Mouse (Mus musculus) C2C12 (cell line): ENCODE measurements around the gene Nfam1. TPM values are rescaled to one million over a fixed set of nuclear protein-coding genes. Genes with fewer than 3 reads are reported as not detected.
A peak's percentile ranks its signal among the peaks of the same experiment; 100 is the strongest.
"Not testable (repeated sequence)": the region's sequence is repeated elsewhere in the genome, so short reads cannot be mapped to it uniquely, and the experiment has no call there.

Source experiments
- H3K27me3 ChIP-seq: one replicate; pipeline ENCODE4 v1.6.1; 2011; ENCODE audit not compliant: control insufficient read depth, insufficient read depth, insufficient read length
- H3K36me3 ChIP-seq: one replicate; pipeline ENCODE4 v1.6.1; 2011; ENCODE audit not compliant: control insufficient read depth, insufficient read depth
- H3K4me3 ChIP-seq: one replicate; pipeline ENCODE4 v1.5.1; 2011; ENCODE audit warnings: mild to moderate bottlenecking, control low read depth; ENCODE audit not compliant: poor library complexity, insufficient read depth, severe bottlenecking
- H3K79me2 ChIP-seq: one replicate; pipeline ENCODE4 v1.6.1; 2011; ENCODE audit not compliant: control insufficient read depth, insufficient read depth
- H3K79me3 ChIP-seq: one replicate; pipeline ENCODE4 v1.6.1; 2011; ENCODE audit warnings: low read depth, control low read depth
- H3ac ChIP-seq: one replicate; pipeline ENCODE3; 2011; ENCODE audit warnings: low read depth; ENCODE audit not compliant: control insufficient read depth, insufficient read length
- CEBPB ChIP-seq: IDR thresholded peaks from one replicate; pipeline ENCODE4 v1.6.1; 2011; ENCODE audit warnings: low read depth, mild to moderate bottlenecking, control low read depth, moderate library complexity
- CTCF ChIP-seq: IDR thresholded peaks from one replicate; pipeline ENCODE4 v1.5.1; 2011; ENCODE audit not compliant: control insufficient read depth, insufficient read depth, insufficient read length
- FOSL1 ChIP-seq: IDR thresholded peaks from one replicate; pipeline ENCODE4 v1.8.0; 2011; ENCODE audit warnings: mild to moderate bottlenecking, low read length; ENCODE audit not compliant: poor library complexity, insufficient read depth, severe bottlenecking
- MAX ChIP-seq: IDR thresholded peaks from one replicate; pipeline ENCODE4 v1.6.1; 2011; ENCODE audit warnings: mild to moderate bottlenecking, control low read depth
- MYOD1 ChIP-seq: IDR thresholded peaks from one replicate; pipeline ENCODE4 v1.6.1; 2011; ENCODE audit warnings: low read depth; ENCODE audit not compliant: control insufficient read depth, insufficient read length
- MYOG ChIP-seq: IDR thresholded peaks from one replicate; pipeline ENCODE4 v1.6.1; 2011; ENCODE audit not compliant: control insufficient read depth, insufficient read length; ENCODE audit errors: extremely low read depth
- USF1 ChIP-seq: IDR thresholded peaks from one replicate; pipeline ENCODE4 v1.6.1; 2011; ENCODE audit warnings: low read depth, mild to moderate bottlenecking, control low read depth, moderate library complexity
- polyA plus RNA-seq: library from polyadenylated mRNA; unstranded; fragments of >200 nt; fragmentation: generic; extraction: Trizol; gene quantifications from one replicate; pipeline ENCODE4 v1.2.1, GENCODE M21; 2012; ENCODE audit warnings: missing spikeins

Gene Nfam1
- polyA plus RNA-seq, 1 experiment = 0.01 TPM

GRCm38 (mm10) chr15:83068270-83068669 lies 35.2 kb upstream of the Nfam1 start:
- Histone ChIP-seq H3K36me3 (no peaks in the 10 kb centered on the region), H3ac (no peak overlapping the region), H3K79me3 (no peaks in the 10 kb centered on the region), H3K27me3 (no peaks in the 10 kb centered on the region), H3K4me3 (no peak overlapping the region), H3K79me2 (no peaks in the 10 kb centered on the region)
- TF ChIP-seq MAX = no peak
- TF ChIP-seq USF1 = no peak
- no peak for TF ChIP-seq FOSL1
- TF ChIP-seq MYOG = no peak
- no peak for TF ChIP-seq CEBPB
- no peak for TF ChIP-seq MYOD1
- no peak for TF ChIP-seq CTCF

- Histone ChIP-seq H3K27me3 (peaks cover 10% of the 10 kb centered on the region), H3K79me2 (no peaks in the 10 kb centered on the region), H3K79me3 (no peaks in the 10 kb centered on the region), H3K4me3 (no peak overlapping the region), H3K36me3 (no peaks in the 10 kb centered on the region), H3ac (no peak overlapping the region)
- peak; percentile 60 for TF ChIP-seq USF1
- TF ChIP-seq MYOG = no peak
These were observed 32.4 kb upstream of the Nfam1 start for GRCm38 (mm10) chr15:83065543-83065942.

- H3K79me3 ChIP-seq, H3K4me3 ChIP-seq, H3K79me2 ChIP-seq, H3ac ChIP-seq, H3K36me3 ChIP-seq: not testable (repeated sequence)
- H3K27me3 ChIP-seq = peaks cover 15% of the 10 kb centered on the region
These were observed 29.5 kb upstream of the Nfam1 start for GRCm38 (mm10) chr15:83062582-83062981.

- Histone ChIP-seq H3K4me3 (no peak overlapping the region), H3K36me3 (no peaks in the 10 kb centered on the region), H3K79me3 (no peaks in the 10 kb centered on the region), H3K79me2 (no peaks in the 10 kb centered on the region), H3K27me3 (peaks cover 22% of the 10 kb centered on the region), H3ac (no peak overlapping the region)
- TF ChIP-seq FOSL1 (no peak), CEBPB (no peak), MAX (no peak), CTCF (no peak), MYOG (no peak), USF1 (no peak), MYOD1 (no peak)
These were observed 28.6 kb upstream of the Nfam1 start for GRCm38 (mm10) chr15:83061689-83062088.

- Histone ChIP-seq H3K36me3 (no peaks in the 10 kb centered on the region), H3K4me3 (no peak overlapping the region), H3K27me3 (peaks cover 33% of the 10 kb centered on the region), H3K79me2 (no peaks in the 10 kb centered on the region), H3ac (no peak overlapping the region), H3K79me3 (no peaks in the 10 kb centered on the region)
- TF ChIP-seq CEBPB (no peak), MAX (no peak), MYOG (no peak), MYOD1 (no peak), CTCF (no peak), FOSL1 (no peak), USF1 (no peak)
These were observed 26.1 kb upstream of the Nfam1 start for GRCm38 (mm10) chr15:83059233-83059660.

DNA sequence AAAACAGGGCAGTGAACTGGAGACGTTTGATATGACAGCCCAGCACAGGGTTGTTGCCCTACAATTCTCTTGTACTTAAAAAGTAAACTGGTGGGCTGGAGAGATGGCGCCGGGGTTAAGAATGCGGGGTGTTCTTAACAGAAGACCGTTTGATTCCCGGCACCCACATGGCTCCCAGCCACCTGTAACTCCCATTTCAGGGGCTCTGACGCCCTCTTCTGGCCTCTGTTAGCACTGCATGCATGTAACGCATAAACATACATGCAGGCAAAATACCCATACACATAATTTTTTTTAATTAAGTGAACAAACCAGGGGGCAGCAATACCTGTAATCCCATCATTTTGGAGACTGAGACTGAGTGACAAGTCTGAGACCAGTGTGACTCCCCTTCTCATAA lies 24.4 kb upstream of the Nfam1 start:
- Histone ChIP-seq H3K27me3 (peaks cover 42% of the 10 kb centered on the region), H3K79me3 (no peaks in the 10 kb centered on the region), H3K36me3 (no peaks in the 10 kb centered on the region), H3K79me2 (no peaks in the 10 kb centered on the region), H3K4me3 (no peak overlapping the region), H3ac (no peak overlapping the region)
- TF ChIP-seq MYOD1 = no peak
- no peak for TF ChIP-seq MYOG
- no peak for TF ChIP-seq USF1
- no peak for TF ChIP-seq CEBPB
- no peak for TF ChIP-seq CTCF
- no peak for TF ChIP-seq MAX
- no peak for TF ChIP-seq FOSL1
